Mouse (Mus musculus) kidney, embryonic 14.5 days (tissue): ENCODE data around the gene Fgfr3. TPM values are rescaled to one million over a fixed set of nuclear protein-coding genes. Genes with fewer than 3 reads are reported as not detected.

Experiments
- ATAC-seq: fragments of 200-750 bp; cut with Nextera tagmentation; 2 replicates; pipeline ENCODE4 v1.8.0; 2017; ENCODE audit warnings: moderate number of reproducible peaks, mild to moderate bottlenecking, moderate TSS enrichment, moderate library complexity; ENCODE audit not compliant: low FRiP score, low TSS enrichment
- H3K27ac ChIP-seq: fragments of 300-500 bp; sonication (generic); 2 replicates; pipeline ENCODE4 v1.5.1; 2014; ENCODE audit warnings: low read depth, mild to moderate bottlenecking, low read length, moderate library complexity, mixed read lengths
- H3K27me3 ChIP-seq: fragments of 300-500 bp; sonication (generic); 2 replicates; pipeline ENCODE4 v1.6.1; 2014; ENCODE audit warnings: mild to moderate bottlenecking, low read length; ENCODE audit not compliant: control insufficient read depth, insufficient read depth
- H3K36me3 ChIP-seq: fragments of 300-500 bp; sonication (generic); 2 replicates; pipeline ENCODE4 v1.6.1; 2014; ENCODE audit warnings: low read length, mixed read lengths; ENCODE audit not compliant: control insufficient read depth, insufficient read depth
- H3K4me1 ChIP-seq: fragments of 300-500 bp; sonication (generic); 2 replicates; pipeline ENCODE4 v1.6.1; 2014; ENCODE audit warnings: low read length, mixed read lengths; ENCODE audit not compliant: control insufficient read depth, insufficient read depth
- H3K4me2 ChIP-seq: fragments of 300-500 bp; sonication (generic); replicated peaks from 2 replicates; pipeline ENCODE4 v1.6.1; 2014; ENCODE audit warnings: low read depth, mild to moderate bottlenecking, low read length
- H3K4me3 ChIP-seq: fragments of 300-500 bp; sonication (generic); 2 replicates; pipeline ENCODE4 v1.5.1; 2014; ENCODE audit warnings: mild to moderate bottlenecking, low read length
- H3K9ac ChIP-seq: fragments of 300-500 bp; sonication (generic); 2 replicates; pipeline ENCODE4 v1.6.1; 2014; ENCODE audit warnings: low read depth, mild to moderate bottlenecking, low read length, moderate library complexity
- H3K9me3 ChIP-seq: fragments of 300-500 bp; sonication (generic); 2 replicates; pipeline ENCODE4 v1.6.1; 2016; ENCODE audit warnings: low read length; ENCODE audit not compliant: control insufficient read depth
- WGBS: fragments of 180-500 bp; shearing (Covaris S2); extraction: QIAGEN DNeasy Blood & Tissue Kit; methylation state at CpG from one replicate; pipeline ENCODE4 v1.1.7; 2014; 5-methylcytosine and 5-hydroxymethylcytosine counted together
- polyA plus RNA-seq: library from polyadenylated mRNA; unstranded; fragments of >200 nt; fragmentation: Nextera tagmentation; extraction: Ambion mirVana; gene quantifications from 2 replicates; pipeline ENCODE4 v1.2.1, GENCODE M21; 2014

Gene Fgfr3
- polyA plus RNA-seq, 1 experiment from 2014 or later, result 13.8 TPM

- no peak overlapping the region for H3K9ac ChIP-seq
- H3K27ac ChIP-seq, result no peak overlapping the region
- 38% methylated on average over 9 of the region's 9 CpGs for WGBS
Observed at GRCm38 (mm10) chr5:33705612-33706349, 15.7 kb upstream of the Fgfr3 start.

GRCm38 (mm10) chr5:33706350-33706629 lies 15.2 kb upstream of the Fgfr3 start:
- Histone ChIP-seq H3K4me3 (no peak overlapping the region), H3K4me2 (no peak overlapping the region), H3K9ac (no peak overlapping the region), H3K27me3 (no peaks in the 10 kb centered on the region), H3K27ac (no peak overlapping the region), H3K36me3 (no peaks in the 10 kb centered on the region), H3K4me1 (peaks cover 24% of the 10 kb centered on the region), H3K9me3 (no peaks in the 10 kb centered on the region)
- WGBS, result 90% methylated on average over 1 of the region's 1 CpGs
- ATAC-seq, result no peak

More at GRCm38 (mm10) chr5:33705612-33706349, 15.7 kb upstream of the Fgfr3 start:
- Histone ChIP-seq H3K27me3 (no peaks in the 10 kb centered on the region), H3K4me1 (peaks cover 24% of the 10 kb centered on the region), H3K9me3 (no peaks in the 10 kb centered on the region), H3K4me2 (no peak overlapping the region; the same call in 1 of the 2 replicates), H3K4me3 (no peak overlapping the region), H3K36me3 (no peaks in the 10 kb centered on the region)
- ATAC-seq, result peak; percentile 13; the same call in 1 of the 2 replicates

- H3K27ac ChIP-seq, result no peak overlapping the region
- H3K36me3 ChIP-seq, result no peaks in the 10 kb centered on the region
Observed at GRCm38 (mm10) chr5:33707163-33707562, 14.3 kb upstream of the Fgfr3 start.

GRCm38 (mm10) chr5:33709037-33709436 lies 12.4 kb upstream of the Fgfr3 start:
- peaks cover 24% of the 10 kb centered on the region for H3K4me1 ChIP-seq
- H3K36me3 ChIP-seq, result no peaks in the 10 kb centered on the region
- WGBS, result 58% methylated on average over 2 of the region's 2 CpGs
- H3K4me3 ChIP-seq, result no peak overlapping the region
- no peaks in the 10 kb centered on the region for H3K9me3 ChIP-seq
- no peak overlapping the region for H3K4me2 ChIP-seq
- no peak overlapping the region for H3K27ac ChIP-seq
- H3K27me3 ChIP-seq, result no peaks in the 10 kb centered on the region
- ATAC-seq, result no peak
- no peak overlapping the region for H3K9ac ChIP-seq

More at GRCm38 (mm10) chr5:33707163-33707562, 14.3 kb upstream of the Fgfr3 start:
- Histone ChIP-seq H3K4me1 (peaks cover 24% of the 10 kb centered on the region), H3K27me3 (no peaks in the 10 kb centered on the region), H3K4me2 (no peak overlapping the region), H3K4me3 (no peak overlapping the region), H3K9ac (no peak overlapping the region), H3K9me3 (no peaks in the 10 kb centered on the region)
- no peak for ATAC-seq
- 56% methylated on average over 4 of the region's 4 CpGs for WGBS

GRCm38 (mm10) chr5:33712550-33712949 lies 8.9 kb upstream of the Fgfr3 start:
- H3K4me3 ChIP-seq, result no peak overlapping the region
- H3K27me3 ChIP-seq, result no peaks in the 10 kb centered on the region
- H3K4me2 ChIP-seq, result no peak overlapping the region
- H3K36me3 ChIP-seq, result no peaks in the 10 kb centered on the region
- no peaks in the 10 kb centered on the region for H3K9me3 ChIP-seq
- WGBS, result 88% methylated on average over 2 of the region's 2 CpGs
- peaks cover 1% of the 10 kb centered on the region; the same call in 1 of the 2 replicates for H3K4me1 ChIP-seq
- H3K9ac ChIP-seq, result no peak overlapping the region
- no peak overlapping the region for H3K27ac ChIP-seq
- ATAC-seq, result no peak

- Histone ChIP-seq H3K4me2 (no peak overlapping the region; the same call in 1 of the 2 replicates), H3K4me1 (no peaks in the 10 kb centered on the region), H3K27ac (no peak overlapping the region), H3K4me3 (no peak overlapping the region), H3K27me3 (no peaks in the 10 kb centered on the region), H3K36me3 (no peaks in the 10 kb centered on the region), H3K9me3 (no peaks in the 10 kb centered on the region), H3K9ac (no peak overlapping the region)
- ATAC-seq, result no peak
- 24% methylated on average over 2 of the region's 2 CpGs for WGBS
Observed at GRCm38 (mm10) chr5:33715182-33715581, 6.3 kb upstream of the Fgfr3 start.

GRCm38 (mm10) chr5:33716467-33716866 lies 5.0 kb upstream of the Fgfr3 start:
- Histone ChIP-seq H3K27ac (no peak overlapping the region), H3K4me3 (no peak overlapping the region), H3K9me3 (no peaks in the 10 kb centered on the region), H3K9ac (no peak overlapping the region), H3K36me3 (no peaks in the 10 kb centered on the region), H3K4me2 (no peak overlapping the region), H3K27me3 (no peaks in the 10 kb centered on the region), H3K4me1 (peaks cover 6% of the 10 kb centered on the region)
- 76% methylated on average over 6 of the region's 6 CpGs for WGBS
- peak; percentile 58; the same call in 1 of the 2 replicates for ATAC-seq

- Histone ChIP-seq H3K9ac (no peak overlapping the region), H3K27ac (no peak overlapping the region), H3K4me2 (no peak overlapping the region), H3K9me3 (no peaks in the 10 kb centered on the region), H3K4me1 (peaks cover 14% of the 10 kb centered on the region), H3K36me3 (no peaks in the 10 kb centered on the region), H3K4me3 (no peak overlapping the region), H3K27me3 (peaks cover 14% of the 10 kb centered on the region)
- no peak for ATAC-seq
- WGBS, result 84% methylated on average over 5 of the region's 5 CpGs
Observed at GRCm38 (mm10) chr5:33718460-33718859, 3.0 kb upstream of the Fgfr3 start.

- Histone ChIP-seq H3K4me3 (peak overlapping the region; percentile 74), H3K27me3 (peaks cover 21% of the 10 kb centered on the region), H3K27ac (no peak overlapping the region), H3K4me1 (peaks cover 20% of the 10 kb centered on the region), H3K9me3 (no peaks in the 10 kb centered on the region), H3K36me3 (no peaks in the 10 kb centered on the region), H3K9ac (no peak overlapping the region), H3K4me2 (peak overlapping the region; percentile 87)
- ATAC-seq, result no peak
- WGBS, result 13% methylated on average over 8 of the region's 8 CpGs
Observed at GRCm38 (mm10) chr5:33720852-33721490, 503 bp upstream of the Fgfr3 start.
